Mouse (Mus musculus): ENCODE data around the gene Gpam.

- TF ChIP-seq CTCF (IDR thresholded peaks at IDR 0.05; ENCODE audit: low read depth, low read length) (no peak), POLR2A (IDR thresholded peaks at IDR 0.05; ENCODE audit: borderline replicate concordance, low read depth, low read length) (no peak)
These were observed 58.0 kb downstream of the Gpam start for GRCm38 (mm10) chr19:55069054-55069453.

Measured in bone marrow macrophage, adult 2 months (primary cell).